Mouse (Mus musculus) hindbrain, postnatal 0 days (tissue): ENCODE data around the gene Vamp3. TPM values are rescaled to one million over a fixed set of nuclear protein-coding genes. Genes with fewer than 3 reads are reported as not detected.
"Not testable (repeated sequence)": the region's sequence is repeated elsewhere in the genome, so short reads cannot be mapped to it uniquely, and the experiment has no call there.

ENCODE experiments used
- ATAC-seq: fragments of 200-750 bp; cut with Nextera tagmentation; 2 replicates; pipeline ENCODE4 v1.8.0; 2017; ENCODE audit warnings: mild to moderate bottlenecking, moderate TSS enrichment, moderate library complexity
- DNase-seq: peaks from one replicate; pipeline ENCODE4 v3.0.0-alpha.2; 2015; ENCODE audit warnings: low spot score
- H3K27ac ChIP-seq: fragments of 300-500 bp; sonication (generic); 2 replicates; pipeline ENCODE4 v1.5.1; 2014; ENCODE audit warnings: mild to moderate bottlenecking
- H3K27me3 ChIP-seq: fragments of 300-500 bp; sonication (generic); 2 replicates; pipeline ENCODE4 v1.6.1; 2014; ENCODE audit warnings: low read length, mixed read lengths; ENCODE audit not compliant: insufficient read depth
- H3K36me3 ChIP-seq: fragments of 300-500 bp; sonication (generic); 2 replicates; pipeline ENCODE4 v1.6.1; 2014; ENCODE audit warnings: low read length, mixed read lengths; ENCODE audit not compliant: insufficient read depth
- H3K4me1 ChIP-seq: fragments of 300-500 bp; sonication (generic); 2 replicates; pipeline ENCODE4 v1.6.1; 2014; ENCODE audit warnings: antibody characterized with exemption, low read length, mixed read lengths; ENCODE audit not compliant: insufficient read depth
- H3K4me2 ChIP-seq: fragments of 300-500 bp; sonication (generic); 2 replicates; pipeline ENCODE4 v1.6.1; 2014; ENCODE audit warnings: low read depth, mild to moderate bottlenecking, low read length, moderate library complexity, mixed read lengths
- H3K4me3 ChIP-seq: fragments of 300-500 bp; sonication (generic); 2 replicates; pipeline ENCODE4 v1.5.1; 2014; ENCODE audit warnings: low read length
- H3K9ac ChIP-seq: fragments of 300-500 bp; sonication (generic); replicated peaks from 2 replicates; pipeline ENCODE4 v1.6.1; 2014; ENCODE audit warnings: mild to moderate bottlenecking, low read length, moderate library complexity, mixed read lengths
- H3K9me3 ChIP-seq: fragments of 300-500 bp; sonication (generic); 2 replicates; pipeline ENCODE4 v1.6.1; 2016; ENCODE audit warnings: low read length, mixed read lengths
- CTCF ChIP-seq: IDR thresholded peaks from 2 replicates; pipeline ENCODE4 v1.5.1; 2016; ENCODE audit warnings: antibody characterized with exemption, control low read depth, low read depth
- WGBS: fragments of 180-500 bp; shearing (Covaris S2); extraction: QIAGEN DNeasy Blood & Tissue Kit; methylation state at CpG from one replicate; pipeline ENCODE4 v1.1.7; 2014; 5-methylcytosine and 5-hydroxymethylcytosine counted together
- polyA plus RNA-seq: library from polyadenylated mRNA; unstranded; fragments of >200 nt; fragmentation: Nextera tagmentation; extraction: Ambion mirVana; gene quantifications from 2 replicates; pipeline ENCODE4 v1.2.1, GENCODE M21; 2015
- total RNA-seq: library from RNA; depleted of rRNA; stranded (reverse); fragments of >200 nt; gene quantifications from 2 replicates; pipeline ENCODE4 v1.2.3, GENCODE M21; 2014

Vamp3 gene
- total and polyA plus RNA-seq, 2 experiments from 2014 or later = 34.2 to 56.3 TPM

GRCm38 (mm10) chr4:151041506-151041905 lies 16.3 kb downstream of the Vamp3 start:
- H3K9ac ChIP-seq = no peak overlapping the region
- H3K4me3 ChIP-seq = no peak overlapping the region
- no peak overlapping the region for H3K4me2 ChIP-seq
- H3K27ac ChIP-seq = no peak overlapping the region
- ATAC-seq (no peak), DNase-seq (no peak)
- TF ChIP-seq CTCF = no peak
- no peaks in the 10 kb centered on the region for H3K4me1 ChIP-seq
- H3K36me3 ChIP-seq = no peaks in the 10 kb centered on the region
- H3K27me3 ChIP-seq = no peaks in the 10 kb centered on the region
- no peaks in the 10 kb centered on the region for H3K9me3 ChIP-seq
- 83% methylated on average over 5 of the region's 5 CpGs for whole genome bisulfite sequencing

DNA sequence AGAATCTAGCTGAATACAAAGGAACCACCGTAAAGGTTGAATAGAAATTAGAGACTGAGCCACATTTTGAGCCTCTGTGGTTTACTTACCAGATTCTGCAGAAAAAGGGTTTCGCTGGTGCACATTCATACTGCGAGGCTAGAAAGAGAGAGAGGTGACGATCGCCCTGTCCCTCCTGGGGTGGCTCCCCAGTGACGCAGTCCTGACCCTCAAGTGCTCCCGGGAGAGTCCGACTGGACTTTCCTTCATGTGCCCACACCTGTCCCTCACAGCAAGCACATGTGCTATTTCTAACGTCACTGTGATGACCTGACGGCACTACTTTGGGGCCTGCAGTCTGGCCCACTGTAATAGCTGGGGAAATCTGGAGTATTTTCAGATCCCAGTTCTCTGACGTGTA lies 20.0 kb downstream of the Vamp3 start:
- H3K27ac ChIP-seq = no peak overlapping the region
- H3K4me1 ChIP-seq = no peaks in the 10 kb centered on the region
- H3K27me3 ChIP-seq = no peaks in the 10 kb centered on the region
- H3K36me3 ChIP-seq = no peaks in the 10 kb centered on the region
- H3K4me2 ChIP-seq = no peak overlapping the region
- DNase-seq (no peak), ATAC-seq (no peak)
- H3K9ac ChIP-seq = no peak overlapping the region
- TF ChIP-seq CTCF = no peak
- no peaks in the 10 kb centered on the region for H3K9me3 ChIP-seq
- no peak overlapping the region for H3K4me3 ChIP-seq
- WGBS = 92% methylated on average over 11 of the region's 11 CpGs

DNA sequence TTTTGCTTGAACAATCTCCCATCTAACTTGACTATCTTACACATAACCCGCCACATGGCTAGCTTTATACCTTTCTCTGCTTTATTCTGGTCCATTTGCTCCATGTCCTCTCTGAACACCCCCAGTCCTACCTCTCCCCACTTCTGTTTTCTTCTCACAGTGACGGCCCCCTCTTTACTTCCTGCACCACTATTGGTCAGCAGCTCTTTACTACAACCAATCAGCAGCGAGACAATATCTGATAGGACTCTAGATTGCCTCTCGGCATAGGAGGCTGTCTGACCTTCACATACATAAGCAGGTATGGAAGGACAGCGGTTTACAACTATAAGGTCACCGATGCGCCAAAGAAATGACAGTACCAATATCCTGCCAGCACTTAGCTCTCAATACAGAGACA lies 21.2 kb downstream of the Vamp3 start:
- no peak overlapping the region for H3K4me3 ChIP-seq
- no peaks in the 10 kb centered on the region for H3K36me3 ChIP-seq
- WGBS = 90% methylated on average over 7 of the region's 7 CpGs
- ATAC-seq (no peak), DNase-seq (no peak)
- no peak overlapping the region for H3K4me2 ChIP-seq
- no peak overlapping the region for H3K9ac ChIP-seq
- no peaks in the 10 kb centered on the region for H3K4me1 ChIP-seq
- H3K9me3 ChIP-seq = no peaks in the 10 kb centered on the region
- TF ChIP-seq CTCF = no peak
- H3K27ac ChIP-seq = no peak overlapping the region
- no peaks in the 10 kb centered on the region for H3K27me3 ChIP-seq

GRCm38 (mm10) chr4:151027001-151027400 lies 30.8 kb downstream of the Vamp3 start:
- no peaks in the 10 kb centered on the region for H3K27me3 ChIP-seq
- ATAC-seq (peak; percentile 62; the same call in 1 of the 2 replicates), DNase-seq (peak; percentile 71)
- peaks cover 15% of the 10 kb centered on the region; the same call in 1 of the 2 replicates for H3K36me3 ChIP-seq
- TF ChIP-seq CTCF = peak; percentile 85
- no peak overlapping the region for H3K27ac ChIP-seq
- no peaks in the 10 kb centered on the region for H3K9me3 ChIP-seq
- no peak overlapping the region for H3K9ac ChIP-seq
- 47% methylated on average over 6 of the region's 6 CpGs for WGBS
- H3K4me1 ChIP-seq = no peaks in the 10 kb centered on the region
- no peak overlapping the region for H3K4me2 ChIP-seq
- H3K4me3 ChIP-seq = no peak overlapping the region

DNA sequence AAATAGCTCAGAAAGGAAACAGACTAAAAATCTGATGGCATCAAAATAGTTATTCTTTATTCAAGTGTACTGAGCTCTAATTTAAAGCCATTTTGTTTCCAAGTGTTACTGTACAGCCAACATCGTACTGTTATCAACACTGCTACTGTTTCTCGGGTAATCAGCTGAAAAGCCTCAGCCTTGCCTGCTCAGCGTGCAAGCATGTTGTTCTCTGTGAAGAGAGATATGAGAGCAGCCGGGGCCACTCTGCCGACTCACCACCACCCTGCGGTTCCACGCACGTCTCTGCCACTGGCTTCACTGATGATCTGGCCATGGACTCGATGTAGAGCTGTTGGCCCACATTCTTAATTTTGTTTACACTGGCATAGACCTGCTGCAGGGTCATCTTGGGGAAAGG lies 33.6 kb downstream of the Vamp3 start:
- H3K9me3 ChIP-seq = no peaks in the 10 kb centered on the region
- no peak for ATAC-seq

DNA sequence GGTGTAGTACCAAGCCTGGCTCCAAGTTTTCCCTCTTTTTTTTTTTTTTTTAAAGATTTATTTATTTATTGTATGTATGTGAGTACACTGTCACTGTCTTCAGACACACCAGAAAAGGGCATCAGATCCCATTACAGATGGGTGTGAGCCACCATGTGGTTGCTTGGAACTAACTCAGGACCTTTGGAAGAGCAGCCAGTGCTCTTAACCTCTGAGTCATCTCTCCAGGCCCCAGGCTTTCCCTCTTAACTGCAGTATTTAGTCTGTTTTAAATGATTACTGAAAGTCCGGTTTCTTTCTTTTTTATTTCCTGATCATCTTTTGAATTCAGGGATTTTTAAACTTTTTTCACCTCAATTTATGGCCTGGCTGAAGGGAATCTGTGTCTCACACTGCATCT lies 40.4 kb downstream of the Vamp3 start:
- H3K4me3 ChIP-seq = not testable (repeated sequence)
- 95% methylated on average over 1 of the region's 1 CpGs for WGBS

More for the DNA sequence above, 33.6 kb downstream of the Vamp3 start:
- no peak for TF ChIP-seq CTCF
- WGBS = 92% methylated on average over 9 of the region's 9 CpGs
- Histone ChIP-seq H3K36me3 (peaks cover 15% of the 10 kb centered on the region; the same call in 1 of the 2 replicates), H3K4me3 (no peak overlapping the region), H3K27me3 (no peaks in the 10 kb centered on the region), H3K27ac (no peak overlapping the region), H3K4me2 (no peak overlapping the region), H3K4me1 (no peaks in the 10 kb centered on the region), H3K9ac (no peak overlapping the region)
- no peak for DNase-seq

DNA sequence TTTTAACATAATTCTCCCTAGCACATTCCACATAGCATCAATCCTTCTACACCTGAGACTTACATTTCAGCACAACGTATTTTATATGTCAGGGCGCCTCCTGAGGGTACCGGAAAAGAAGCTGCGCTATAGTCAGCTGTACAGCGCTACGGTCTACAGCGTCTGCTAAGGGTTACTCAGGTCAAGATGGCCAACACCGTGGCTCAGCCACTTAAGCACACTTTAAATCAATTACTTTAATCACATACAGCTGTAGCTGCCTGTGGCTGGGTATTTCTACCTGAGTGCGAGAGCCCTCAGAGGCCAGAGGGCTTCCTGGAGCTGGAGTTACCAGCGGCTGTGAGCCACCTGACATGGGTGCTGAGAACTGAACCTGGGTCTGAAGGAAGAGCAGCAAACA lies 41.8 kb downstream of the Vamp3 start:
- no peak overlapping the region for H3K27ac ChIP-seq
- no peak for ATAC-seq
- WGBS = 93% methylated on average over 10 of the region's 10 CpGs

More for the DNA sequence above, 40.4 kb downstream of the Vamp3 start:
- H3K27ac ChIP-seq, H3K9me3 ChIP-seq, H3K4me1 ChIP-seq, H3K4me2 ChIP-seq, H3K27me3 ChIP-seq, ATAC-seq, DNase-seq, H3K9ac ChIP-seq: not testable (repeated sequence)
- H3K36me3 ChIP-seq = peaks cover 16% of the 10 kb centered on the region

More for the DNA sequence above, 41.8 kb downstream of the Vamp3 start:
- Histone ChIP-seq H3K9ac (no peak overlapping the region), H3K27me3 (no peaks in the 10 kb centered on the region), H3K9me3 (no peaks in the 10 kb centered on the region), H3K4me2 (no peak overlapping the region), H3K4me1 (no peaks in the 10 kb centered on the region), H3K36me3 (peaks cover 16% of the 10 kb centered on the region), H3K4me3 (no peak overlapping the region)
- no peak for DNase-seq
- TF ChIP-seq CTCF = no peak
